7 mouse cellular contexts compared by ENCODE assay signal in genomic region chr17:26123267-26123684, GRCm38 (mm10). TPM values are rescaled to one million over a fixed set of nuclear protein-coding genes. Genes with fewer than 3 reads are reported as not detected.
DNase-seq lines count a peak whose midpoint lies in the region; ATAC-seq lines count a peak whose summit lies in the region.

Mrpl28 (plus strand) TSS chr17:26123500.

- H3K4me1 ChIP-seq in intestine, embryonic 16.5 days (ENCODE audit: control insufficient read depth, insufficient read depth, low read length), result peaks cover 15% of the 10 kb centered on the region
- peaks cover 10% of the 10 kb centered on the region for H3K4me1 ChIP-seq in midbrain, embryonic 11.5 days (ENCODE audit: control insufficient read depth, insufficient read depth, low read length)

- ATAC-seq in intestine, embryonic 16.5 days, result peak; percentile 84
- ATAC-seq in midbrain, embryonic 11.5 days (ENCODE audit: low FRiP score), result peak; percentile 89

- no peaks in the 10 kb centered on the region for H3K9me3 ChIP-seq in intestine, embryonic 16.5 days (ENCODE audit: control insufficient read depth, low read length)
- no peaks in the 10 kb centered on the region for H3K9me3 ChIP-seq in midbrain, embryonic 11.5 days (ENCODE audit: control insufficient read depth, low read length)

- H3K9ac ChIP-seq in intestine, embryonic 16.5 days (ENCODE audit: low read depth, low read length), result peak within 1 kb of the TSS; percentile 89
- H3K9ac ChIP-seq in midbrain, embryonic 11.5 days (ENCODE audit: low read length), result peak within 1 kb of the TSS; percentile 81

- H3K4me3 ChIP-seq in intestine, embryonic 16.5 days (ENCODE audit: low read length), result peak within 1 kb of the TSS; percentile 91
- H3K4me3 ChIP-seq in midbrain, embryonic 11.5 days (ENCODE audit: low read depth, low read length), result peak within 1 kb of the TSS; percentile 96

- peaks cover 10% of the 10 kb centered on the region for H3K36me3 ChIP-seq in intestine, embryonic 16.5 days (ENCODE audit: control insufficient read depth, insufficient read depth, low read length)
- H3K36me3 ChIP-seq in midbrain, embryonic 11.5 days (ENCODE audit: control insufficient read depth, insufficient read depth, low read length), result peaks cover 14% of the 10 kb centered on the region

- H3K4me2 ChIP-seq in intestine, embryonic 16.5 days (ENCODE audit: low read depth, low read length), result peak within 1 kb of the TSS; percentile 80
- peak within 1 kb of the TSS; percentile 93 for H3K4me2 ChIP-seq in midbrain, embryonic 11.5 days

- intact Hi-C loops in left cerebral cortex, postnatal 36 days (cut with DNase I), result no loop called here

- peak within 1 kb of the TSS; percentile 61 for H3K27ac ChIP-seq in intestine, embryonic 16.5 days (ENCODE audit: low read length)
- H3K27ac ChIP-seq in midbrain, embryonic 11.5 days (ENCODE audit: low read depth, low read length), result no peak within 1 kb of the TSS

- DNase-seq in adrenal gland, adult 8-10 months, result peak; percentile 82
- DNase-seq in embryo, embryonic 9.5 days (ENCODE audit: extremely low spot score), result peak; percentile 92
- DNase-seq in gastrocnemius, postnatal 4 days (ENCODE audit: low spot score in 2 of 2), result peak; percentile 90 to 96
- DNase-seq in left cerebral cortex, postnatal 36 days (ENCODE audit: low spot score in 2 of 2), result peak; percentile 85 to 87
- peak; percentile 100 for DNase-seq in midbrain, embryonic 11.5 days (ENCODE audit: low spot score, missing footprints)
- peak; percentile 97 for DNase-seq in skeletal muscle tissue, adult 2 months (ENCODE audit: low read depth, low spot score)

- under 1% methylated on average over 32 of the region's 32 CpGs for WGBS in intestine, embryonic 16.5 days
- under 1% methylated on average over 32 of the region's 32 CpGs for WGBS in midbrain, embryonic 11.5 days

- no peaks in the 10 kb centered on the region for H3K27me3 ChIP-seq in intestine, embryonic 16.5 days (replicated peaks; ENCODE audit: control insufficient read depth, insufficient read depth, low read length)
- no peaks in the 10 kb centered on the region for H3K27me3 ChIP-seq in midbrain, embryonic 11.5 days (ENCODE audit: control insufficient read depth, insufficient read depth, low read length)

RNA-seq across cellular contexts. Expression of gene Mrpl28, which starts in this region (rescaled TPM):
- total RNA-seq in adrenal gland, adult 8-10 months (2022), result 10 to 100 TPM; 96.1 to 98.0 (median 96.8) TPM
- 10 to 100 TPM; 62.3 to 63.3 TPM for total RNA-seq in gastrocnemius, postnatal 4 days (2021)
- 242 and 260 TPM in 2 replicates for polyA plus RNA-seq in intestine, embryonic 16.5 days (2015; fragmentation: Nextera tagmentation; extraction: Ambion mirVana)
- total RNA-seq in left cerebral cortex, postnatal 36 days (2021), result 10 to 100 TPM; 60.5 to 70.3 TPM
- 256 and 275 TPM in 2 replicates for polyA plus RNA-seq in midbrain, embryonic 11.5 days (2014; fragmentation: Nextera tagmentation; extraction: Ambion mirVana)
